Mouse (Mus musculus) skeletal muscle tissue, adult 2 months (tissue): ENCODE data around the gene Usp38.
"Not testable (repeated sequence)": the region's sequence is repeated elsewhere in the genome, so short reads cannot be mapped to it uniquely, and the experiment has no call there.

Source experiments
- DNase-seq: peaks from one replicate; pipeline ENCODE4 v3.0.0-alpha.2; 2012; ENCODE audit warnings: low read depth, low spot score

The Usp38 gene

DNA sequence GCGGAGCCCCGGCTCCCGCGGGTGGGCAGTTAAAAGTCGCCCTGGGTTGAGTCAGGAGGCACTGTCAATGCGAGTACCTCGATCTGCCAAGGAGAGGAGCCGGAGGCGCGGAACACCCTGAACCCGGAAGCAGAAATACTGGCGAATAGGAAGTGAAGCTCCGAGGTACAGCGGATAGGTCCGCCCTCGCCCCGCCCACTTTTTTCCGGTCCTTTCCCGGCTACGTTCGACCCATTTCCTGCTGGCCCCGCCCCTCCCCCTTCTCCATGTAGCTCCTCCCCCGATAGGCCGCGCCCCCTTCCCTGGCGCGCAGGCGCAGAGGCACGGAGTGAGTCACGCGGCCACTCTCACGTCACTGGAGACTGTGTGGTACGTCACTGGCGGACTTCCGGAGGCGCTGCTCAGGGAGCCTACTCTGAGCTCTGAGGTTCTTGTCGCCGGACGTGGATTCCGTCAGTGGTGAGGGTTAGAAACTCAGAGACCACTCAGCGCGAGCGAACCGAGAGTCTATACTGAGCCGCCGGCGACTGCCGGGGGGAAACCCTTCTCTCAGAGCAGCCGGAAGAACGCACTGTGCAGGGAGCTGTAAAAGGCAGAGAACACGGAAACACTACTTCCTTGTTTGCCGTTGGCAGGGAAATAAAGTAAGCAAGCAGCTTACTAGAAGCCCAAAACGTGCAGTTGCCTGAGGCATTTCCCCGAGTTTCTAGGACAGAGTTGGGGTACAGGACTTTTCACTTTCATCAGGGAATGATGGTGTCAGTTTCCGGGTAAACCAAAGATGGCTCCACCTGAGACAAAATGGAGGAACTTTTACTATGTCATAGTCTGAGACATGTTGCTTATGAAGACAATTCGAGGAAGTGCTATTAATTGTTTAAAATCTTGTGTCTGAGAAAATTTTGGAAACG, at the start of gene Usp38:
Gene Usp38, minus strand, starts transcription at position 140 of the 911 bp plus-strand sequence.
- DNase-seq = peak; percentile 99

- no peak for DNase-seq
These were observed 47.8 kb upstream of the Usp38 start for GRCm38 (mm10) chr8:81062566-81062965.

GRCm38 (mm10) chr8:81061950-81062349, 47.2 kb upstream of the Usp38 start:
- no peak for DNase-seq

DNA sequence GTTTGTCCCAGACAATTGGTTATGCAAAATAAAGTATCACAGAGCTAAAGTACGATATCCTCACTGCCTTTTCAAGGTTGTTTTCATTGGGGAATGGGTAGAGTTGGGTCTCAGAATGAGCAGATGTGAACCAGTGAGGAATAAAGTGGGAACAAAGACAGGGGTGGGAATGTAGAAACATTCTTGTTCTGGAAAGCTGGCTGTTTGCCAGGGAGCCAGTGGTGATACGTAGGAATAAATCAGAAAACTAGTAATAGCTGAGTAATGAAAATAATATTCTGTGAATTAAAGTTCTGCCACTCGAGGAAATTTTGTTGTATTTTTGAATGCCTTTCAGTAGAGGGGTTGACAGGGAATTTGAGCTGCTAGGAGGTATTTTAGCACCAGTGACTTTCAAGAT, 29.5 kb upstream of the Usp38 start:
- DNase-seq = no peak

DNA sequence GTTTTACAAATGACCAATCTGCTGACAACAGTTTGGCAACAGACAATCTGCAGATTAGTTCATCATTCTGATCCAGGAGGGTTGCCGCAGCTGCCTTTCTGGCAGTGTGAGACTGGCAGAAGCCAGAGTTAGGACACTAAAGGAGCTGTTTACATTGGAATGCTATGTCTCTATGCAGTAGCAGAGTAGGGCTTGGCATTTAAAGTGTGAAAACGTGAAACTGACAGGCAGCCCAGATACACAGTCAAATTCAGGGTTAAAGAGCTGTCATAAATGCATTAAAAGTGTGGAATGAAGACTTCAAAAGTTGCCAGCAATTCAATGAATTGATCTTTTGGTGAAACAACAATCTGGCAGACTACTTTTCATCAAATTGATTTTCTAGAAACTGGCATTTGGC, 13.3 kb upstream of the Usp38 start:
- DNase-seq = no peak

GRCm38 (mm10) chr8:81017548-81017947, 2.8 kb upstream of the Usp38 start:
- DNase-seq = not testable (repeated sequence)

GRCm38 (mm10) chr8:81013811-81014530, 757 bp downstream of the Usp38 start:
- peak; percentile 10 for DNase-seq

DNA sequence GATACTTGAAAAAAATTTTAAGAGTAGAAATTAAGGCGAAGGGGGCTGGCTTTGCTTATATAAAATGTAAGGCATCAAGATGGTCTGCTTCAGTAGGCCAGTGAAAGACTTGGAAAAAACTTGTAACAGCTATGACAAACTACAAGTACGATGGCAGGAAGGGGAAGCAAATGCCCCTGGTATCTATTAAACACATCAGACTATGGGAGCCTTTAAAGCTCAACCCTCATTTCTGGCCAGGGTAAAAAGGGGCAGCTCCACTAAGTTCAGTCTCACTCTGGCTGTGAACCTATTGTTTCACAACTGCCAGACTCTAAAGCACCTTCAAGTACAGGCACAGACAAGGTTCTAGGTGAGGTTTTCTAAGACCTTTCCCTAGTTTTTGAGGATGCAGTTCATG, 2.0 kb downstream of the Usp38 start:
- no peak for DNase-seq

- no peak for DNase-seq
These were observed 2.6 kb downstream of the Usp38 start for GRCm38 (mm10) chr8:81012031-81012560.

GRCm38 (mm10) chr8:81010386-81010785, 4.3 kb downstream of the Usp38 start:
- DNase-seq = no peak

DNA sequence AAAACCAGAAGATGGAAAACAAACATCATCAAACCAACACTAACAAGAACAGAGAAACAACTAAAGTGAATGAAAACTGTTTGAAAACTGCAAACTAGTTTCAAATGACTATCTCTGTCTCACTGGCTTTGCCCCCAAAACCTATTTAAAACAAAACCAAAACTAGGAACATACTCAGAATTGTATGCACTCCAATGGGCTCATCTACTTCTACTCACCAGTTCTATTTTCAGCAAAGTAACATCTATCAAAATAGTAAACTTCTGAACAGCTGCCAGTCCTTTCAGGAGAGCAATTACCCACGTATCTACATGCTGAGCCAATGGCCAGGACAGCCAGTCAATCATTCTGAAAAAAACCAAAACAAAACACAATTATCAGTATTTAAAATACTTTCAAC, 9.6 kb downstream of the Usp38 start:
- no peak for DNase-seq

DNA sequence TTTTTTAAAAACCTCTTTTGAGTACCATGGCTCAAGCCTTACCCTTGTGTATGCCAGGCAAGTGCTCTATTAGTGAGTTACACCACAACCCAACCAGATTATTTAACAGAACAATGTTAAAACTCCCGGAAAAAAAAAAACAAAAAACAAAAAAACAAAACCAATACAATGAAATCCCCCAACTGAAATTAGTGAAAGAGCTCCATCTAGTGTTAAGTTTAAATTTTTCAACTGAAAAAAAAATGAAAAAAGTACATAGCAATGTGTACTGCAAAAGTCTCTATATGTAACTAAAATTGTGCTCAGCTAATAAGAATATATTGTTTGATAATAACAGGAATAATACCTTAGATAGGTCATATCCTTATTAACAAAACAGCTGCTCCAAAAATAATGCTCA, 18.1 kb downstream of the Usp38 start:
- DNase-seq = no peak

GRCm38 (mm10) chr8:80991937-80992336, 22.8 kb downstream of the Usp38 start:
- no peak for DNase-seq

DNA sequence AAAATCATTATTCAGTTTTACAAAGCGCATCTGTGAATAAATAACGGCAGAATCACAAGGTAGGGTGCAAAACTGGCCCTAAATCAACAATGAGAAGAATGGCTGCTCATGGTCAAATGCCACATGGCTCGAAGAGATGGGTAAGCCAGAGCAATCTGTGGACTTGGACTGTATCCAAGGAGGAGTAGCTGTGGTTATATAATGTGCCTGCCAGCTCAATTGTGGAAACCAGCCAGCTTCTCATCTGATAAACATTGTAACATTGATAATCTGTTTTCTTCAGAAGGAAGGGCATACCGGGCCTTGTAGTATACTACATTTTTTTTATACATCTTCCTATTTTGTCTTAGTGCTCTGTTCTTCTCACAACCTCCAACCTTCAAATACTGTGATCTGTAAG, 31.9 kb downstream of the Usp38 start:
- DNase-seq = peak; percentile 30

GRCm38 (mm10) chr8:80981696-80982095, 33.0 kb downstream of the Usp38 start:
- DNase-seq = no peak

DNA sequence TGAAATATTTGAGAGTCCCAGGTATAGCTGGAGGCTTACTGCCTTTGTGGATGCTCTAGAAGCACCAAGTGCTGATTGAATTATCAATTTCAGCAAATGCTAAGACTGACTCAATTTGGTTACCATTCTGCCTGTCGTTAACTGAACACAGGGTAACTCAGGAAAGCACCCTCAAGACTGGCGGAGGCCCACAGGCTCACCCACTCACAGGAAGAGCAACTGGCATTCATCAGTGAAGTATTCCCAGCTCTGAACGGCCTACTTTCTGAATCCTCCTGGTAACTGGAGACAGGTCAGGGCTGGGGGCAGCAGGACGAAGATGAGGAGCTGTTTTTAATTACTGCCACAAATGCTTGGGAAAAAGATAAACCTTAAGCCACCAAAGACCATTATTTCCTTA, 34.7 kb downstream of the Usp38 start:
- DNase-seq = no peak

DNA sequence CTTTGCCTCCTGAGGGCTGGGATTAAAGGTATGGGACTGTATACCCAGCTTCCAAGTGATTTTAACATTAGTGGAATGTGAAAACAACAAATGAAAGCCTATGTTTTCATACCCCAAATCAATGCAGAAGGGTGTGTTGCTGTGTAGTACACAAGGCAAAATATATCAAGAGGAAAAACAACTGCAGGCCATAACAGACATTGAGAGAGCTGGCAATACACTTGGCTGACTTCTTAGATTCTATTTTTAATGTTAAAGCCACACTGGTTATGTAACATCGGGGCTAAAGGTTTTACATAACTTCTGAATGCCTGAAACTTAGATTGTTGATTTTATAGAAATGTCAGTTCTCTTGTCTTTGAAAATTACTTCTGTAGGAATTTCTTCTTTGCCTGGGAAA, 37.5 kb downstream of the Usp38 start:
- DNase-seq = peak; percentile 76

DNA sequence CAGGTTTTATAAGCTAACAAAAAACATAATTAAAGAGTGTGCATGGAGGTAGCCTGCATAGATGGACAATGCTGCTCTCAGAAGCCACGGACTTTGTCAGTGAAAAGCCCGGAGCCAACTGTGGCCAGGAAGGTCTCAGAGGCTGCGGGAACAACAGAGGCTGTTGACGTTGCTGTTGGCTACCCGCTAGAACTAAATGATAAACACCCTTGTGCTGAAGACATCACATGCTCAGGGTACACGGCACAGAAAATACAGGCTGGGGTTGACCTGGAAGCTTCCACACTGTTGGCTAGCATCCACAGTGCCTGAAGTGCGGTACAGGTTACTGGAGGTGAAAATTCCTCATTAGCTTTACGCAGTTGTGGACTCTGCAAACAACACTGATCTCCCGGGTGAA, 43.6 kb downstream of the Usp38 start:
- no peak for DNase-seq

DNA sequence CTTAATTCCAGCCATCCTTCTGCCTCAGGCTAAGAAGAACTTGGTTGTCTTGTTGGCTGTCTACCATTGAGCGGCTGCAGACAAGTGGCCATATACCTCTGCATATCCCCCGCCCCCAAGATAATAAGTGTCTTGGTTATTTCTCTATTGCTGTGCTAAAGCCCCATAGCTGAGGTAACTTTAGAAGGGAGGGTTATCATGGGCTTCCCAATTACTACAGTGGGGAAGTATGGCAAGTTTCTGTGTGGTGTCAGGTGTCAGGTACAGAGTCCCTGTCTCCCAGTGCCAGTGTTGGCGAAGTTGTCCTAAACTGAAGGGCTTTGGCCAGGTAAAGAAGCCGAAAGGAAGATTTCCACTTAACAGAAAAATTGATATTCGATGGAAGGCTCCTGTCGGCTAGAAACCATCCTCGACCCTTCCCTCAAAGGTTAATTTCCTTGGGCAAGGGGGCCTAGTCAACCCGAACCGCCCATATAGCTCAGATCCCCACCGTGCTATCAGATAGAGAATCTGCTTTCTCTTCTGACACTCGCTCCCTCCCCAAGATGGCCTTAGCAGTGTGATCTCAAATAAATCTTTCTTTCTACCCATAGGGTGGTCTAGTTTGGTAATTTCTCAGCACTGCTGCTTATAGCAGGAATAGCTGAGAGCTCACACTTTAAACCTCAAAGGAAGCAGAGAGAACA, 44.6 kb downstream of the Usp38 start:
- no peak for DNase-seq

- no peak for DNase-seq
These were observed 45.3 kb downstream of the Usp38 start for GRCm38 (mm10) chr8:80969423-80969822.

- no peak for DNase-seq
These were observed 51.6 kb downstream of the Usp38 start for GRCm38 (mm10) chr8:80963095-80963494.

GRCm38 (mm10) chr8:80962592-80962983, 52.1 kb downstream of the Usp38 start:
- DNase-seq = no peak
